Mouse (Mus musculus) lung, adult 2 months (tissue): Measurements from ENCODE around the gene Ccdc141.

ENCODE experiments used
- CTCF ChIP-seq: fragments of 200-500 bp; IDR thresholded peaks from 2 replicates; pipeline ENCODE4 v1.5.1; 2011; ENCODE audit warnings: mild to moderate bottlenecking, low read length, control low read depth; ENCODE audit not compliant: insufficient read depth
- POLR2A ChIP-seq: fragments of 200-500 bp; IDR thresholded peaks from 2 replicates; pipeline ENCODE4 v1.6.1; 2011; ENCODE audit warnings: low read depth, mild to moderate bottlenecking, control low read depth, low read length, borderline replicate concordance; ENCODE audit errors: extremely low read depth

DNA sequence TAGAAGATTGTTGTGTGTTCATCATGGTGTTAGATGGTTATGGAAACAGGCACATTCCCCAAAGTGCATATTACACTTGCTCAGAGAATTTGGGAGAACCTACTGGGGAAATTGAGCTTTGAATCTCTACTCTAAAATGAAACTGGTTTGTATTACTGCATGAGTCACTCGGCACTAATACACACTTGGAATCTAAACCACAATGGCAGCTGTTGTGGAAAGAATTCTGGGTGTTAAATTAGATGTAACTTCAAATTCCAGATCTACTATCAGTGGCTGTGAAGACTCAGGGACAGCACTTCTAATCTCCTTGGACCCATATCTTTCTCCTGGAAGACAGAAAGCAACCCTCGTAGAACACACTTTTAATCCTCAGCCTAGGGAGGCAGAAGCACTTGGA, 149.8 kb downstream of the Ccdc141 start:
- TF ChIP-seq CTCF (no peak), POLR2A (no peak)
